Mouse (Mus musculus) limb, embryonic 12.5 days (tissue): ENCODE results near the gene Il6st. TPM values are rescaled to one million over a fixed set of nuclear protein-coding genes. Genes with fewer than 3 reads are reported as not detected.

ENCODE experiments used
- ATAC-seq: fragments of 200-750 bp; cut with Nextera tagmentation; 2 replicates; pipeline ENCODE4 v1.8.0; 2017; ENCODE audit warnings: low read depth, moderate TSS enrichment; ENCODE audit not compliant: insufficient number of reproducible peaks, insufficient read depth, low FRiP score, low TSS enrichment
- H3K27ac ChIP-seq: fragments of 300-500 bp; sonication (generic); 2 replicates; pipeline ENCODE4 v1.5.1; 2016; ENCODE audit warnings: mild to moderate bottlenecking, moderate library complexity
- H3K27me3 ChIP-seq: fragments of 300-500 bp; sonication (generic); 2 replicates; pipeline ENCODE4 v1.6.1; 2016; ENCODE audit warnings: mild to moderate bottlenecking, moderate library complexity
- H3K36me3 ChIP-seq: fragments of 300-500 bp; sonication (generic); 2 replicates; pipeline ENCODE4 v1.6.1; 2016; ENCODE audit warnings: mild to moderate bottlenecking, moderate library complexity
- H3K4me1 ChIP-seq: fragments of 300-500 bp; sonication (generic); replicated peaks from 2 replicates; pipeline ENCODE4 v1.6.1; 2016
- H3K4me2 ChIP-seq: fragments of 300-500 bp; sonication (generic); 2 replicates; pipeline ENCODE4 v1.6.1; 2016; ENCODE audit warnings: mild to moderate bottlenecking, moderate library complexity
- H3K4me3 ChIP-seq: fragments of 300-500 bp; sonication (generic); replicated peaks from 2 replicates; pipeline ENCODE4 v1.5.1; 2016; ENCODE audit warnings: mild to moderate bottlenecking
- H3K9ac ChIP-seq: fragments of 300-500 bp; sonication (generic); replicated peaks from 2 replicates; pipeline ENCODE4 v1.6.1; 2016; ENCODE audit warnings: mild to moderate bottlenecking, moderate library complexity
- H3K9me3 ChIP-seq: fragments of 300-500 bp; sonication (generic); 2 replicates; pipeline ENCODE4 v1.6.1; 2016; ENCODE audit warnings: mild to moderate bottlenecking, moderate library complexity
- WGBS: fragments of 180-500 bp; shearing (Covaris S2); methylation state at CpG from one replicate; pipeline ENCODE4 v1.1.7; 2016; 5-methylcytosine and 5-hydroxymethylcytosine counted together
- polyA plus RNA-seq: library from polyadenylated mRNA; unstranded; fragments of >200 nt; fragmentation: Nextera tagmentation; extraction: Ambion mirVana; gene quantifications from 2 replicates; pipeline ENCODE4 v1.2.1, GENCODE M21; 2016

Gene Il6st
- polyA plus RNA-seq, 1 experiment from 2014 or later: 25.7 TPM

DNA sequence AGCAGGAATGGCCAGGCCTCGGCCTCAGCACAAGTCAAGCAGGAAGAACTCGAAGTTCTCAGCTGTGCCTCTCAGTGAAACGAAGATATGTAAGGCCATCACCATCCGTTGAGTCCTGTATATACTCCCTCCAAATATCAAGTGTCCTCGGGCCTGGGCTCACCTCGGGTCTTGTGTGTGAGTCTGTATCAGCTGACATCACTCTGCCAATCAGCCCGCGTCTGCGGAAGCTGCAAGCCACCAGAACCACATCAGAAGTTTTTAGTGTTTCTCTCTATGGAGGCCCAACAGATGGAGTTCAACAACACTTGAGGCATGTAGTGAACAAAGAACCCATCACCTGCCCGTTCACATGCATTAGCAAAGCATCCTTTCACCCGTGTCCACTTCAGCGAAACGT lies 43.8 kb downstream of the Il6st start:
- Histone ChIP-seq H3K4me2 (no peak overlapping the region), H3K27me3 (no peaks in the 10 kb centered on the region), H3K9me3 (no peaks in the 10 kb centered on the region), H3K27ac (no peak overlapping the region), H3K36me3 (peaks cover 50% of the 10 kb centered on the region), H3K4me3 (no peak overlapping the region), H3K4me1 (peaks cover 6% of the 10 kb centered on the region; the same call in 1 of the 2 replicates), H3K9ac (no peak overlapping the region)
- 82% methylated on average over 13 of the region's 13 CpGs for WGBS
- no peak for ATAC-seq

DNA sequence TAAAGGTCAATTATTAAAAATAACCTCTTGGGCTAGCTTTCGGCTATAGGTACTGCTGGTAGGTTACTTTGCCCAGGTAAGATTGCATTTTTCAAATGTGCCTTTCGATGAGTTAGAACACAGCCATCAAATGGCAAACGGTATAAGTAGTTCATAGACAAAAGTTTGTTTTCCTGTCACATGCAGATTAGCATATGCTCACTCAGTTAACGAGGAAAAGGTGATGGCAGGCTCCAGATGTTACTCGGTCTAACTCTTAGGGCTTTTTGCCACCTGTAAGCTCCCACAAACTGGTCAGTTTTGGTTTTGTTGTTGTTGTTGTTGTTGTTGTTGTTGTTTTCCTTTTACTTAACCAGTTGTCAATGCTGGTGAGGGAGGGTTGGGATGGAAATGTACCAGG lies 44.6 kb downstream of the Il6st start:
- Histone ChIP-seq H3K4me1 (peaks cover 6% of the 10 kb centered on the region; the same call in 1 of the 2 replicates), H3K27ac (no peak overlapping the region), H3K9me3 (no peaks in the 10 kb centered on the region), H3K36me3 (peaks cover 42% of the 10 kb centered on the region), H3K4me2 (no peak overlapping the region), H3K9ac (no peak overlapping the region), H3K27me3 (no peaks in the 10 kb centered on the region), H3K4me3 (no peak overlapping the region)
- WGBS: 61% methylated on average over 5 of the region's 5 CpGs
- no peak for ATAC-seq

DNA sequence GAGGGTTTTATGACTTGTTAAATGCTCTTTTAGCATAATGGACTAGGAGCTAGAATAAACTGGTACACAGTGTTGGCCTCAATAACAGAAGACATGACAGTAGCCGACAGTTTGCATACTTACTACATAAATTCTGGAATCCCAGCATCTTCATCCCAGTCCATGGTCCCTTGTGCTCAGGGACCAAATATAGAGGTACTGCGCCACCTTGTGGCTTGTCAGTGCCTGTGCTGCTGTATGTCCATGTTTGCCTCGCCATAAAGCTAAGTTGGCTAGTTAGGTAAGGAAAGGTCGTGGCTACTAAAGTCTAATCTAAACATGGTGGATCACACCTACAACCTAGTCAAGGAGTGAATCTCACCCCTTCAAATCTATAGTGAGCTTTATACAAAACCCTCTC lies 45.6 kb downstream of the Il6st start:
- 29% methylated on average over 4 of the region's 4 CpGs for WGBS
- Histone ChIP-seq H3K9ac (no peak overlapping the region), H3K27me3 (no peaks in the 10 kb centered on the region), H3K4me2 (no peak overlapping the region), H3K9me3 (no peaks in the 10 kb centered on the region), H3K36me3 (peaks cover 32% of the 10 kb centered on the region), H3K27ac (no peak overlapping the region), H3K4me3 (no peak overlapping the region), H3K4me1 (peaks cover 6% of the 10 kb centered on the region; the same call in 1 of the 2 replicates)
- ATAC-seq: no peak

DNA sequence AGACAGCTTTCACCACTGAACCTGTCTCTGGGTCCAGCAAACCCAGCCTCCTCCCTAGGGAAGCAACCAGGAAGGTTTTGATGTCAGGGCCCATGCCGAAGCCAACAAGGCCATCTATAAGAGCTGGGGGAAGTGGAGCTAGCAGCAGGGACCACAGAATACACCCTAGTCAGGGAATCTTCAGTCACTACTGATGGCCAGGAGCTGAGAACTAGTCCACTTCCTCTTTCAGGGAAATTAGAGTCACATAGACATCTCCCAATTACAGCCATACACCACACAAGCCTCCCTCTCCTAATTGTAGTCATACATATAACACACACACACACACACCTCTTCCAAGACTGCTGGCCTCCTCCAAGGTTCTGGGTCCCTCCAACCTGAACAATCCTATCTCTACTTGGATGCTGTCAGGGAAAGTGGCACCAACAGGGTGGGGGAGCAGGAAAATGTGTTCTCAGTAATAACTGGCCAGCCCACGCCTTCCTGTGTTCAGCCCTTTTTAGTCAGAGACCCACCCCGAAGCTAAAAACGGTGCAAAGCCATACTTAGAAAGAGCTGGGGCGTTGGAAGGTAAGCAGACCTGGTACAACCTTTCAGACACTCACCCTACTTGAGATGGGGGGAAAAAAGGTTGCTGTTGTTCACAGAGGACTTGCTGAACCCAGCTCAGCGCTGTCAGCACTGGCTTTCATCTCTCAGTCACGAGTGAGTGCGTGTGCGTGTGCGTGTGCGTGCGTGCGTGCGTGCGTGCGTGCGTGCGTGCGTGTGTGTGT lies 46.8 kb downstream of the Il6st start:
- Histone ChIP-seq H3K9ac (no peak overlapping the region), H3K4me2 (no peak overlapping the region), H3K27ac (no peak overlapping the region), H3K27me3 (no peaks in the 10 kb centered on the region), H3K4me3 (no peak overlapping the region), H3K36me3 (peaks cover 20% of the 10 kb centered on the region), H3K9me3 (no peaks in the 10 kb centered on the region), H3K4me1 (peaks cover 6% of the 10 kb centered on the region; the same call in 1 of the 2 replicates)
- 89% methylated on average over 19 of the region's 19 CpGs for WGBS
- no peak for ATAC-seq

DNA sequence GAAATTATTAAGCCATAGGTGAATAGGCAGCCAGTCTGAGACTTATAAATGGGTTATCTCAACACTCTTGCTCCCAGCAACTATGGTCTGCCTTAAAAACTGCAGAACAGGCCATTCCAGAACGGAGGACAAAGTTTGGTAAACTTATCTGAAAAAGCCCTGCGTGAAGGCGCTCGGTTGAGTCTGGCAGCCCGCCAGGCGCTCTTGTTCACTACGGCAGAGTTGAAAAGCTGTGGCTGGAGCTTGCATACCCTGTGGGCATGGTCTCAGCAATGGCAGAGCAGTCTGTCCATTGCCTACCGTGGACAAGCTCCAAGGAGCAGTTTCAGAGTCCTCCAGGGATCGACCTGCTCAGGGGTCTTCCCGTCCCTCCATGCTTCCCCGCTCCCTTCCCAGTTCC lies 47.4 kb downstream of the Il6st start:
- Histone ChIP-seq H3K9me3 (no peaks in the 10 kb centered on the region), H3K9ac (no peak overlapping the region), H3K4me2 (no peak overlapping the region), H3K27me3 (no peaks in the 10 kb centered on the region), H3K27ac (no peak overlapping the region), H3K36me3 (peaks cover 14% of the 10 kb centered on the region), H3K4me3 (no peak overlapping the region), H3K4me1 (peaks cover 2% of the 10 kb centered on the region; the same call in 1 of the 2 replicates)
- 87% methylated on average over 11 of the region's 11 CpGs for WGBS
- no peak for ATAC-seq

DNA sequence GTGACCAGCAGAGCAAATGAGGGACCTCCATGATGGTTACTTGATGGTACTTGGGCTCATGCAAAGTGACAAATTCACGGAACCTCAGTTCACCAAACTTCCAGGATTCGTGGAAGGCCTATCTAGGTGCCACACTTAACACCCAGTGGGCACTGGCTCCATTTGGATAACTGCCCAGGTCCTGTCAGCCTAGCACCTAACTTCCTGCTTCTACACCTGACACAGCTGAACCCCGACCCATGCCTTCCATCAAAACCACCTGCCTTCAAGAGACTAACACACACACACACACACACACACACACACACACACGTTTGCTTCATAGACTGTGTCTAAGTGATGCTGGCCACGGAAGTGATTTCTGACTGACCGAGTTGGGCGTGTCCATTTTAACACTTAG lies 47.9 kb downstream of the Il6st start:
- H3K9me3 ChIP-seq: no peaks in the 10 kb centered on the region
- WGBS: 89% methylated on average over 7 of the region's 7 CpGs
- H3K36me3 ChIP-seq: peaks cover 12% of the 10 kb centered on the region
- H3K4me3 ChIP-seq: no peak overlapping the region
- ATAC-seq: no peak
- no peaks in the 10 kb centered on the region for H3K27me3 ChIP-seq
- no peak overlapping the region for H3K27ac ChIP-seq
- H3K9ac ChIP-seq: no peak overlapping the region
- no peak overlapping the region for H3K4me2 ChIP-seq
- no peaks in the 10 kb centered on the region; the same call in 1 of the 2 replicates for H3K4me1 ChIP-seq

DNA sequence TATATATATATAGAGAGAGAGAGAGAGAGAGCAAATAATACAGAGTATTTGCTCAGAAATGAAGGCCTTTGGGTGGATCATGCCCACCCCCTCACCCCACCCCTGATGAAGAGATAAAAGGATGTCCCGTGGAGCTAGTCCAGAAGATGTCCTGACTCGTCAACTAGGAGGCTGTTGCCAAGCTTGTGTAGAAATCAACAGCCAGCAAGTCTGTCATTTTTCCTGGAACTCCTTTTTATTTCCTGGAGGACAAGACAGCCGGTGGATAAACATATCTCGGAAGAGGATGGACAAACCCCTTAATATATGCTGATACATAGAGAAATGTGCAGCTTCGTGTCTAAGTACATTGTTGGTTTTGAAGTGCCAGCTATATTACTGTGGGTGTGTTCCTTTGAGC lies 49.0 kb downstream of the Il6st start:
- peaks cover 5% of the 10 kb centered on the region for H3K9me3 ChIP-seq
- H3K27ac ChIP-seq: no peak overlapping the region
- 91% methylated on average over 5 of the region's 5 CpGs for WGBS
- no peak overlapping the region for H3K9ac ChIP-seq
- no peaks in the 10 kb centered on the region for H3K27me3 ChIP-seq
- ATAC-seq: no peak
- no peaks in the 10 kb centered on the region; the same call in 1 of the 2 replicates for H3K4me1 ChIP-seq
- H3K4me3 ChIP-seq: no peak overlapping the region
- H3K36me3 ChIP-seq: peaks cover 4% of the 10 kb centered on the region
- H3K4me2 ChIP-seq: no peak overlapping the region

DNA sequence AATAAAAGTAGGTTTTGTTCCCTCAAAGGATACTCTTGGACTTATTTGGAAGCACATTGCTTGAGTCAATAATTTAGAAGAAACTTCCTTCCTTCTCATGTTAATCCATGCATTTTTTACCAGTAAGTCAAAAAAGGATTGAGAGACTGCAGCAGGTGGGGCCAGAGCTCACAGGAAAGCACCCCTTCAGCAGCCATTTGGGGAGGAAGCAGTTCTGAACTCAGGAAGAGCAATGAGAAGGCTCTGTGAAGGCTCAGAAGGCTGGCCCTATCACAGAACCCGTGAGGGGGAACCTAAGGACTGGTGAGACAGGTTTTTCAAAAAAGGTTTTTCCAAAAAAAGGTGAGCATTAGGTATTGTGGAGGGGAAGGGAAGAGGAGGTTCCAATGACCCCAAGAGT lies 50.7 kb downstream of the Il6st start:
- Histone ChIP-seq H3K4me2 (no peak overlapping the region), H3K4me1 (no peaks in the 10 kb centered on the region), H3K9me3 (peaks cover 14% of the 10 kb centered on the region), H3K9ac (no peak overlapping the region), H3K36me3 (no peaks in the 10 kb centered on the region), H3K4me3 (no peak overlapping the region), H3K27me3 (no peaks in the 10 kb centered on the region), H3K27ac (no peak overlapping the region)
- WGBS: 67% methylated on average over 1 of the region's 1 CpGs
- ATAC-seq: no peak

DNA sequence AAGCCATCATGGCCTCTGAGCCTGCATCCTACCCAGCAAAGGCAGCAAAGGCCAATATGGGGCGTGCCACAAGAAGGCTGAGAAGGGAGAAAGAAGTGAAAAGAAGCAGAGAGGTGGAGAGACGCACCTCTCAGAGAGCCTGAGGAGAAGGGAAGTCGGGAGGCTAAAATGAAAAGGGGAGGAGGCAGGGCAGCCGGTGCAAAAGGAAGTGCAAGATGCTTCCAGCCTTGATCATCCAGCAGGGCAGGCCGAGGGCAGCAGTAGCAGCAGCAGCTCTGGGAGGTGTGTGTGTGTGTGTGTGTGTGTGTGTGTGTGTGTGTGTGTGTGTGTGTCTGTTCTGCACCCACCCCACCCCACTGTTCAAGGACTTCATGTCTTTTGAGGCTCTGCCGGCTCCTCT lies 58.4 kb downstream of the Il6st start:
- ATAC-seq: no peak
- WGBS: 63% methylated on average over 6 of the region's 6 CpGs
- H3K9me3 ChIP-seq: peaks cover 14% of the 10 kb centered on the region

DNA sequence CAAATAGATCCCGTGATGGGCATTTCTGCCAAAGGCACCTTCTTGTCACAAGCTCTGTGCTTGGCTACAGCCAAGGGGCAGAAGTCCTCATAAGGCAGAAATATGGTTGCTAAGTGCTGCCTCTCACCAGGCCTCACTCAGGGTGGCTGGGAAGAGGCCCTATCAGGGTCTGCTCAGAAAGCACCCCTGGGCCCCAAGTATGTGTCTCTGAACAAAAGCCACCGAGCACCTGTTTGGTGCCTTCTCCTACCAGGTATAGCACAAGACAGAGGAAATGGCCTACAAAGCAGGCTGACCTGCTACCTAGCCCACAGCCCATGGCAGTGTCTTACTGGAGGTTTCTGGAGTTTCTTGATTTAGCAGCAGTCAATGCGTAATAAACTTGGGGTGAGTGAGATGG lies 59.0 kb downstream of the Il6st start:
- H3K27ac ChIP-seq: no peak overlapping the region
- ATAC-seq: no peak
- no peak overlapping the region for H3K4me2 ChIP-seq
- no peaks in the 10 kb centered on the region for H3K4me1 ChIP-seq
- H3K9me3 ChIP-seq: peaks cover 8% of the 10 kb centered on the region
- no peak overlapping the region for H3K9ac ChIP-seq
- no peaks in the 10 kb centered on the region for H3K27me3 ChIP-seq
- no peaks in the 10 kb centered on the region for H3K36me3 ChIP-seq
- no peak overlapping the region for H3K4me3 ChIP-seq
- 88% methylated on average over 3 of the region's 3 CpGs for WGBS

More for the DNA sequence above, 58.4 kb downstream of the Il6st start:
- Histone ChIP-seq H3K36me3 (no peaks in the 10 kb centered on the region), H3K4me2 (no peak overlapping the region), H3K9ac (no peak overlapping the region), H3K4me1 (no peaks in the 10 kb centered on the region), H3K27me3 (no peaks in the 10 kb centered on the region), H3K27ac (no peak overlapping the region), H3K4me3 (no peak overlapping the region)

DNA sequence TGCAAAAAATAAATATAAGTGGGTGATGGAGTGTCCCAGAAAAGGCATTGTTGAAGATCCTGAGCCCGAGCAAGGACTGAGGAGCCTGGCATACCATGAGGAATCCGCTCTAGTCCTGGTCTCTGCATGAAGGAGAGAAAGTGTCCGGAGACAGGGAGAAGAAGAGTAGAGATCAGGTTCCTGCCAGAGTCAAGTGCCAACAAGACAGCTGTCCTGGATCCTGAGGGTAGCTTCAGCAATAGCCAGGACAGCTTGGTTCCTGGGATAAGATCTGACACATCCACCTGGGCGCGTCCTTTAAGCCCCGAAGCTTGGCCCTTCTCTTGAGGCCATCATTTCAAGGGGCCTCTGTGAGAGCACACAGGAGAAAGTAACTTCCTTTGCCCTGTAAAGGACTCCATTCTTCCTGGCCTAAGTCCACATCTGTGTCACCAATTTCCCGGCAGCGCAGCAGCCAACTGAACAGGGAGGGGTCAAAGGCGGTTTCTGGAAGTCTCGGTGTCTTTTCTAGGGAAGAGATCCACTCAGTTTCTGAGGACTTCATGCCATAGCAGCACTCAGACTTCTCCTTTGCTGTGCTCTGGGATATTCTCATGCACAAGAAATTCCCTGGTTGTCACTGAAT lies 59.6 kb downstream of the Il6st start:
- H3K4me3 ChIP-seq: no peak overlapping the region
- H3K27ac ChIP-seq: no peak overlapping the region
- 89% methylated on average over 10 of the region's 10 CpGs for WGBS
- peaks cover 3% of the 10 kb centered on the region; the same call in 1 of the 2 replicates for H3K9me3 ChIP-seq
- no peaks in the 10 kb centered on the region for H3K36me3 ChIP-seq
- H3K9ac ChIP-seq: no peak overlapping the region
- no peak overlapping the region for H3K4me2 ChIP-seq
- ATAC-seq: no peak
- H3K27me3 ChIP-seq: no peaks in the 10 kb centered on the region
- H3K4me1 ChIP-seq: no peaks in the 10 kb centered on the region
